Mouse (Mus musculus) c-Kit-negative CD71-positive TER-119-positive erythroid progenitor cells, embryonic 14.5 days (primary cell): ENCODE results near the gene Cldnd2.

ENCODE experiments used
- DNase-seq: peaks from one replicate; pipeline ENCODE4 v3.0.0-alpha.2; 2013; ENCODE audit warnings: low read depth, low spot score

Cldnd2 gene

GRCm38 (mm10) chr7:43490861-43491260 is 50.3 kb downstream of the Cldnd2 start:
- no peak for DNase-seq
